Mouse (Mus musculus): Measurements from ENCODE around the gene Cda.

Gene Cda

GRCm38 (mm10) chr4:138366561-138366960 lies 1.2 kb downstream of the Cda start:
- DNase-seq, result no peak

- DNase-seq, result no peak
These were observed 4.3 kb downstream of the Cda start for GRCm38 (mm10) chr4:138363511-138363910.

DNA sequence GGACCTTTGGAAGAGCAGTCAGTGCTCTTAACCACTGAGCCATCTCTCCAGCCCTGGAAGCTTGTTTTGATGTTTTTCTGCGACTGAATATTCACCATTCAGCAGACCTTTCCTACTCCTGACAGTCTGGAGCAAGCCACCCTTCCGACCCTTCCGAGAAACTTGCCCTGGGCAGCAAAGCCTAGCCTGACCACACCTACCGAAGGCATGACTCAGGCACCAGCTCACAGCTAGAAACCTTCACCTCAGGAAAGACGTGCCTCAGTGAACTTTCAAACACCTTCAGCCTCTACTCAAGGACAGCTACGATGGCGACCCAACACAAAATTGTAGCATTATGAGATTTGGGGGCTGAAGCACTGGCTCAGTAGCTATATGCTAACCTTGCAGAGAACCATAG lies 4.9 kb downstream of the Cda start:
- no peak for DNase-seq

GRCm38 (mm10) chr4:138361370-138361821 lies 6.4 kb downstream of the Cda start:
- peak; percentile 38 for DNase-seq

- DNase-seq, result no peak
These were observed 9.6 kb downstream of the Cda start for GRCm38 (mm10) chr4:138358176-138358575.

DNA sequence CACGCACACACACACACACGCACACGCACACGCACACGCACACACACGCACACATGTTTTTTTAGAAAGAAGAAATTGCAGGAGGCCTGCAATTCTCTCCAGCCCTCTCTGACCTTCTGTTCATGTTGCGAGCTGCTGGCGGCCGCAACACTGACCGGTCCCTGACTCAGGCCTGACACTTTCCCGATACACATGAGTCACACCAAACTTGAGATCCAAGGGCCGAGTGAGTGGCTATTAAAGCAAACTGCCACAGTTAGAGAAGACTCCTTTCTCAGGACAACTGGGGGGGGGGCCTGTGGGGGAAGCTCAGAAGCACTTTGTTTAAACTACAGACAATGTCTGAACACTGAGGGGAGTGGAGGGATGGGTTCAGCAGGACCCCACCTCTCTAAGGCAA lies 11.2 kb downstream of the Cda start:
- DNase-seq, result no peak

DNA sequence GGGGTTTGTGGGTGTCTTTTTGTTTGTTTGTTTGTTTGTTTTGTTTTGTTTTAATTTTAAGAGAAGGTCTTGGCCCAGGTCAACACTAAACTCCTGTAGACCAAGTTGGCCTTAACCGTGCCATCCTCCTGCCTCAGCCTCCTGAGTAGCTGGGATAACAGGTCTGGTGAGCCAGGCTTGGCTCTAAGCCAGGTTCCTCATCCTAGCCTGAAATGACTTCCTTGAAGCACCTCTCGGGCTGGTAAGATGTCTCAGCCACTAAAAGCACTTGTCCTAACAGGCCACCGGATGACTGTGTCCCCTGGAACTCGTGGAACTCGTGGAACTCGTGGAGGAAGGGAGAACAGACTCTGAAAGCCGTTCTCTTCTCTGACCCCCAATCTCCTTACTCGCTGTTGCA lies 11.7 kb downstream of the Cda start:
- DNase-seq, result no peak

GRCm38 (mm10) chr4:138355496-138355895 lies 12.3 kb downstream of the Cda start:
- DNase-seq, result no peak

- DNase-seq, result no peak
These were observed 14.2 kb downstream of the Cda start for GRCm38 (mm10) chr4:138353438-138354171.

- no peak for DNase-seq
These were observed 15.1 kb downstream of the Cda start for GRCm38 (mm10) chr4:138352692-138353091.

DNA sequence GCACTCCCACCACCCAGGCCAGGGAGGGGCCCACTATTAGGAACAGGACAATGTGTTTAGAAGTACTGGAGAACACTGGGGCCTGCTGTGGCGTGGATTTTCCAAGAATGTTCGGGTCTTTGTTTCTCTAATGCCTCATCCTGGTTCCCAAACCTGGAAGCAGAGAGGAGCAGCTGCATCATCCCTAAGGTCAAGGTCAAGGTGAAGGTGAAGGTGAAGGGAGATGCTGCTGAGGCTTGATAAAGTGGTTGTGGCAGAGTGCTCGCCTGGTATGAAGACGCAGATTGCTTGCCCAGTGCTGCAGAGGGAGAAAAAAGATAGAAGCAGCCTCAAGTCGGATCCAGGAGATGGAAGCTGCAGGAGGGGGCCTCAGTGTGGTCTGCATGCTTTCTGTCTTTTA lies 16.0 kb downstream of the Cda start:
- no peak for DNase-seq

GRCm38 (mm10) chr4:138348716-138349115 lies 19.1 kb downstream of the Cda start:
- no peak for DNase-seq

- DNase-seq, result no peak
These were observed 20.5 kb downstream of the Cda start for GRCm38 (mm10) chr4:138347280-138347679.

DNA sequence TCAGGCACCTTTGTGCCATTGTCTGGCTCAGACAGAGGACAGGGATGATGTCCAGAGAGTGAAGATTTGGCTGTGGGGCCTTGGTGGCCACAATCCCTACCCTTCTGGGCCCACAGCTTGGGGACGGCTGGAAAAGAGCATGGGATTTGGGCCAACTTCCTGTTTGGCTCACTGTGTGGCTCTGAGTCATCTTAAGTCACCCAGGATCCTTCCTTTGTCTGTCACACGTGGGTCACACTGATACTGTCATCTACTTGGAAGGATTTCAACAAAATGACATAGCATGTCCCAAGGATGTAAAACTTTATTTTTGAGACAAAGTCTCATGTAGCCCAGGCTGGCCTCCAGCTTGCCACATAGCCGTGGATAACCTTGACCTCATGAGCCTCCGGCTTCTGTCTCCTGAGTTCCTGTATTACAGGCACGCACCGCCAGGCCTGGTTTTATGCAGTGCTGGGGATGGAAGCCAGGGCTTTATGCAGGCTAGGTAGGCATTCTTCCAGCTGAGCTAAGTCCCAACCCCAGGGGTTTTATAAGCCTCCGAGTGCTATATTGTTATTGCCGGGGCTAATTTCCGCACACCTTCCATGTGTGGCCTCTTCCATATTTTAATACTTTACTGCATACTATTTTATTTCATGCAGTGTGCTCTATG lies 22.8 kb downstream of the Cda start:
- no peak for DNase-seq

- no peak for DNase-seq
These were observed 24.4 kb downstream of the Cda start for GRCm38 (mm10) chr4:138343341-138343837.

GRCm38 (mm10) chr4:138342778-138343177 lies 25.0 kb downstream of the Cda start:
- no peak for DNase-seq

GRCm38 (mm10) chr4:138342048-138342447 lies 25.7 kb downstream of the Cda start:
- DNase-seq, result no peak

- no peak for DNase-seq
These were observed 26.4 kb downstream of the Cda start for GRCm38 (mm10) chr4:138341393-138341792.

GRCm38 (mm10) chr4:138339963-138340362 lies 27.8 kb downstream of the Cda start:
- DNase-seq, result peak; percentile 59

DNA sequence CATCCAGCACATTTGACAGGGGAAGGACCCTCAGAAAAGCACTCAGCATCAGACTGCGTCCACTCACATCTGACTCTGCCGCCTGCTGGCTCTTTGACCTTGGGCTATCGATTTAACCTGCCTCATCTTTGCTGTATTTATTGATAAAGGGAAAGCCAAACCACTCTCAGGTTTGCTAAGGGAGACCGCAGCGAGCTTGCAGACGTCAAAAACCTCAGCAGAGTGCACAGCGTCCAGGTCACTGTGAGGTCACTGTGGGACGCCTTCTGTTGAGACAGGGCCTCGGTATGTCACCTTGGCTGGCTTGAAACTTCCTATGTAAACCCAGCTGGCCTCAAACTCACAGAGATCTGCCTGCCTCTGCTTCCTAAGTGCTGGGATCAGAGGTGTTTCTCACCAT lies 30.5 kb downstream of the Cda start:
- no peak for DNase-seq

GRCm38 (mm10) chr4:138336876-138337275 lies 30.9 kb downstream of the Cda start:
- no peak for DNase-seq

GRCm38 (mm10) chr4:138335648-138336047 lies 32.1 kb downstream of the Cda start:
- no peak for DNase-seq

DNA sequence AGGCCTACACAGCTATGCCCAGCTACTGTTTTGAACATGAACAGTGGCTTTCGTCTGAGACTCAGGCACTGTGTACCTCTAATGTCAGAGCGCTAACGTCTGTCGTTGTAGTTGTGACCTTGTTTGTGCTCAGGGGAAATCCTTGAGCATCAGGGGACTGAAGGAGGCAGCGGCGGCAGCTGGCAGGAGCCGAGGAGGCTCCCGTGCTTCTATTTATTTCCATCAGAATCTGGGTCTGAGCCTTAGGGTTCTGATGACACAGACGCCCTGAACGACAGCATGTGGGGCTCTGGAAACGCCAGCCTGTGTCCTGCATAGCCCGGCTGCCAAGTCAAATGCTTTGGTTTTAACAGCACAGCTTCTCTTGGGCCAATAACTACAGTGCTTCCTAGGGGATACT lies 32.8 kb downstream of the Cda start:
- no peak for DNase-seq

GRCm38 (mm10) chr4:138333135-138333534 lies 34.7 kb downstream of the Cda start:
- DNase-seq, result no peak
